Mouse (Mus musculus) Patski (cell line): ENCODE results near the gene Fam136a. TPM values are rescaled to one million over a fixed set of nuclear protein-coding genes. Genes with fewer than 3 reads are reported as not detected.
"Not testable (repeated sequence)": the region's sequence is repeated elsewhere in the genome, so short reads cannot be mapped to it uniquely, and the experiment has no call there.

Source experiments
- ATAC-seq: fragments of 100-300 bp; one replicate; pipeline ENCODE4 v1.8.0; 2021
- CTCF ChIA-PET: fragments of 350-600 bp; sonication (Branson Sonifier 250); formaldehyde crosslinking; loops from one replicate; lab custom pipeline; 2022; ENCODE audit warnings: inconsistent platforms; lab: Charles Lee
- POLR2A ChIA-PET: fragments of 350-600 bp; sonication (Branson Sonifier 250); formaldehyde crosslinking; loops from one replicate; lab custom pipeline; 2022; ENCODE audit warnings: antibody characterized with exemption, inconsistent platforms; lab: Charles Lee
- DNase-seq: peaks from one replicate; pipeline ENCODE4 v3.0.0-alpha.2; 2011; ENCODE audit warnings: low read depth, low spot score
- H3K27me3 ChIP-seq: fragments of 371-371 bp; one replicate; pipeline ENCODE4 v1.5.1; 2021
- CTCF ChIP-seq: fragments of 100-300 bp; IDR thresholded peaks from one replicate; pipeline ENCODE4 v1.5.1; 2021
- in situ Hi-C: fragments of 300-500 bp; cut with MboI; formaldehyde crosslinking; loops from 3 replicates; pipeline ENCODE4 v1.11.1; 2018; ENCODE audit warnings: low pct_unique_long_range_greater_than_20kb, mixed read lengths
- polyA plus RNA-seq: library from polyadenylated mRNA; unstranded; gene quantifications from one replicate; pipeline ENCODE4 v1.2.3, GENCODE M21; 2021

The Fam136a gene
- polyA plus RNA-seq, 1 experiment from 2014 or later, result 36.3 TPM

DNA sequence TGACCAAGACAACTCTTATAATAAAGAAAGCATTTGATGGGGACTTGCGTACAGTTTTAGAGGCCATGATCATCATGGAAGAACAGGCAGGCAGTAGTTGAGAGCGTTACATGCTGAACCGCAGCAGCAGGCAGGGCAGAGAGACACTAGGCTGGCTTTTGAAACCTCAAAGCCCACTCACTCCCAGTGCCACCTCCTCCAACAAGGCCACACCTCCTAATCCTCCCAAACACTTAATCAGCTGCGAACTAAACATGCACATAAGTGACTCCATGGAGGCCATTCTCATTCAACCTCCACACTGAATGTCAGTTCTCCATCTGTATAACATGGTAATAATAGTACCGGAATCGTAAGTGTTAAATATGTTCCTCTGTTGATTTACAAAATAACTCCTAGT lies 8.1 kb downstream of the Fam136a start:
- no peaks in the 10 kb centered on the region for H3K27me3 ChIP-seq
- ChIA-PET POLR2A (no interaction called here), CTCF (interaction anchor here (1.7 kb wide), 1 partner anchor 9 kb away, joined by 8 read pairs; the partner anchor contains the start of gene Fam136a)
- ATAC-seq (no peak), DNase-seq (no peak)
- in situ Hi-C loops, result no loop called here
- no peak for TF ChIP-seq CTCF

DNA sequence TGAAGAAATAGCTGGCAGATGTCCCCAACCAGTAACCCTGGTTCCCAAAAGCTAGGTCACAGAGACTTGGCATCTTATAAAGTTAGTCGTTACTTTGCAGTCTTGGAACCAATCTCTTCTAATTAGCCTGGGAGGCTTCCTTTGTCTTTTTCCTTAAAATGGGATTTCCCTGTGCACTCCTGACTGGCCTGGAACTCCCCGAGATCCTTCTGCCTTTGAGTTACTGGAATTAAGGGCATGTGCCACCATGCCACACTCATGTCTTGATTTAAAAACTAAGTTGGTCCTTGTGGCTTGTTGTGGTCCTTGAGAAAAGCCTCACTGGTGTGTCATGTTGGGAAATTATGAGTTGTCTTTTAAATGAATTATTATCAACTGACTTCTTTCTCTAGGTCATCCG lies 12.9 kb downstream of the Fam136a start:
- DNase-seq, result no peak
- in situ Hi-C loops, result no loop called here
- ChIA-PET POLR2A (interaction anchor here (0.6 kb wide), 1 partner anchor 1023 kb away, joined by 3 read pairs; no protein-coding TSS in a partner anchor), CTCF (interaction anchor here (0.7 kb wide), 1 partner anchor 8 kb away, joined by 3 read pairs; no protein-coding TSS in a partner anchor)
- TF ChIP-seq CTCF, result no peak
- H3K27me3 ChIP-seq, result no peaks in the 10 kb centered on the region
- ATAC-seq, result no peak

GRCm38 (mm10) chr6:86380112-86380511 lies 14.7 kb downstream of the Fam136a start:
- ATAC-seq, H3K27me3 ChIP-seq, DNase-seq, in situ Hi-C loops: not testable (repeated sequence)
- CTCF ChIA-PET, result interaction anchor here (1.2 kb wide), 1 partner anchor 21 kb away, joined by 4 read pairs; no protein-coding TSS in a partner anchor
- POLR2A ChIA-PET, result interaction anchor here (1.0 kb wide), 2 partner anchors 8 to 15 kb away, joined by 3 to 4 read pairs; no protein-coding TSS in a partner anchor

GRCm38 (mm10) chr6:86382551-86382950 lies 17.1 kb downstream of the Fam136a start:
- ATAC-seq, result no peak
- in situ Hi-C loops, result no loop called here
- no peak for DNase-seq
- no peak for TF ChIP-seq CTCF
- ChIA-PET CTCF (interaction anchor here (1.0 to 1.4 kb wide), 2 partner anchors 11 to 18 kb away, joined by 3 to 5 read pairs; partner anchors contain the start of gene Snrpg), POLR2A (no interaction called here)
- no peaks in the 10 kb centered on the region for H3K27me3 ChIP-seq

DNA sequence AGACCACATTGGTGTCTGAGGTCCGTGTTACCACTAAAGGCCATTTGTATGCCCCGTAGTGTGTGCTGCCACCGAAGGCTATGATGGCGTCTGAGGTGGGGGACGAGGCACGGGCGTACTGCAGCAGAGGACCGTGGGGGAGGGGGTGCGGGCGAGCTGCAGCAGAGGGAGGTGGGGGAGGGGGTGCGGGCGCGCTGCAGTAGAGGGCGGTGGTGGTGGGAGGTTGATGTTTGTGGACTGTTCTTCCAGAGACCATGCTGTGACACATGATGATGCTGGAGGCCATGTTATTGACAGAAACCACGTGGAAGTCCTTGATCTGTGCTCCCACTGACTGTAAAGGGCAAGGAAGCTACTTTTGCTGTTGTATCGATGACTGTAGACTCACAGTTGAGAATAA lies 17.9 kb downstream of the Fam136a start:
- TF ChIP-seq CTCF, result no peak
- no peak for DNase-seq
- no peaks in the 10 kb centered on the region for H3K27me3 ChIP-seq
- ATAC-seq, result no peak
- CTCF ChIA-PET, result interaction anchor here (1.4 kb wide), 1 partner anchor 12 kb away, joined by 5 read pairs; the partner anchor contains the start of gene Snrpg
- POLR2A ChIA-PET, result no interaction called here
- in situ Hi-C loops, result no loop called here

- DNase-seq (no peak), ATAC-seq (no peak)
- TF ChIP-seq CTCF, result no peak
- in situ Hi-C loops, result no loop called here
- ChIA-PET POLR2A (interaction anchor here (1.0 kb wide), 1 partner anchor 13 kb away, joined by 3 read pairs; the partner anchor contains the start of gene Snrpg), CTCF (interaction anchor here (1.6 kb wide), 1 partner anchor 20 kb away, joined by 5 read pairs; the partner anchor contains the start of gene Fam136a)
- no peaks in the 10 kb centered on the region for H3K27me3 ChIP-seq
These were observed 19.2 kb downstream of the Fam136a start for GRCm38 (mm10) chr6:86384692-86385091.

GRCm38 (mm10) chr6:86385362-86386104 lies 20.1 kb downstream of the Fam136a start:
- in situ Hi-C loops, result no loop called here
- no peak for DNase-seq
- TF ChIP-seq CTCF, result no peak
- ChIA-PET CTCF (interaction anchor here (1.6 to 1.9 kb wide), 2 partner anchors 12 to 21 kb away, joined by 4 to 5 read pairs; partner anchors contain the start of genes Fam136a and Pcyox1), POLR2A (interaction anchor here (0.6 to 1.0 kb wide), 2 partner anchors 9 to 14 kb away, joined by 3 to 5 read pairs; partner anchors contain the start of gene Snrpg)
- H3K27me3 ChIP-seq, result no peaks in the 10 kb centered on the region
- ATAC-seq, result no peak

DNA sequence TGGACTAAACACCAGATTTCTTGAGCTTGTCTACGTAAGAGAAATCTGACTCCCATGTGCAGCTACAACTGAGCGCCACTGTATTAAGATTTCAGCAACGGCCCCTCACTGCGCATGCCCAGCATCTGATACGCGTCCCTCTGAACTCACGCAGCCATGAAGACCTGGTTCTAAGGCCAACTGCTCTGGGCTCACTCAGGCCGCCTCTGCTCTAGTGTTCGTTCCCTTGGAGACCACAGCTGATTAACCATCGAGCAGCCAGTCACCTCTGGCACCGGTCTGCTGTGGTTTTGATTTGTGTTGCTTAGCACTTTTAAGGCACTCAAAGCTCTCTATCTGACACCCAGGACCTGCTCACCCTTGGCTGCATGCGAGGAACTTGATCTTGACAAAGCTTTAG lies 21.9 kb downstream of the Fam136a start:
- POLR2A ChIA-PET, result no interaction called here

GRCm38 (mm10) chr6:86388461-86388860 lies 23.0 kb downstream of the Fam136a start:
- CTCF ChIA-PET, result no interaction called here
- ATAC-seq (no peak), DNase-seq (no peak)
- no peaks in the 10 kb centered on the region for H3K27me3 ChIP-seq
- POLR2A ChIA-PET, result no interaction called here
- no peak for TF ChIP-seq CTCF
- in situ Hi-C loops, result no loop called here

More for the DNA sequence above, 21.9 kb downstream of the Fam136a start:
- H3K27me3 ChIP-seq, result no peaks in the 10 kb centered on the region
- no peak for TF ChIP-seq CTCF
- no peak for DNase-seq
- in situ Hi-C loops, result no loop called here
- CTCF ChIA-PET, result interaction anchor here (0.8 to 1.9 kb wide), 2 partner anchors 10 to 23 kb away, joined by 3 to 4 read pairs; partner anchors contain the start of gene Pcyox1
- ATAC-seq, result no peak

- in situ Hi-C loops, result no loop called here
These were observed 25.9 kb downstream of the Fam136a start for GRCm38 (mm10) chr6:86391326-86391725.

More at GRCm38 (mm10) chr6:86391326-86391725, 25.9 kb downstream of the Fam136a start:
- H3K27me3 ChIP-seq, result no peaks in the 10 kb centered on the region
- DNase-seq (no peak), ATAC-seq (no peak)
- no peak for TF ChIP-seq CTCF
- POLR2A ChIA-PET, result no interaction called here
- CTCF ChIA-PET, result interaction anchor here (0.9 to 2.1 kb wide), 2 partner anchors 9 to 26 kb away, joined by 3 to 9 read pairs; partner anchors contain the start of gene Fam136a
